Mouse (Mus musculus) cerebral cortex, adult 2 months (tissue): ENCODE data around the gene Fam111a.

ENCODE experiments used
- WGBS: fragments of 180-500 bp; shearing (Covaris S2); methylation state at CpG from one replicate; pipeline ENCODE4 v1.1.7; 2018; 5-methylcytosine and 5-hydroxymethylcytosine counted together

Gene Fam111a

DNA sequence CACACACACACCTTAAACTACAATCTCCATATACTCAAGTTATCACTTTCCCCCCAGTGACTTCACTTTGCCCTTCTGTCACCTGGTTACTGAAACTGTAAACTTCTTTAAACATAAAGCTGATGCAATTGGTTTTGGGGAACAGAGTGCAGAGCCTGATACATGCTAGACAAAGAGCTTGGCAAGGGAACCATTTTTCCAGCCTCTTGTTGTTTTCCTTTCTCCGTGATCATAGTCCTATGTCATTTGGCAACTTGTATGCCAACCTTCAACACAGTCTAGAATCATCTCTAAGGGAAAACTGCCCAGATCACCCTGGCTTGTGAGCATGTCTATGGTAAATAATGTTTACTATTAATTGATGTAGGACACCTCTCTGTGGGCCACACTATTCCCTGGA is 92.5 kb downstream of the Fam111a start:
- 59% methylated on average over 1 of the region's 1 CpGs for WGBS
